Mouse (Mus musculus): Measurements from ENCODE around the gene Hsd17b2. TPM values are rescaled to one million over a fixed set of nuclear protein-coding genes. Genes with fewer than 3 reads are reported as not detected.
"Not testable (repeated sequence)": the region's sequence is repeated elsewhere in the genome, so short reads cannot be mapped to it uniquely, and the experiment has no call there.

Gene Hsd17b2
- total RNA-seq, 2 experiments from 2014 or later: not detected

DNA sequence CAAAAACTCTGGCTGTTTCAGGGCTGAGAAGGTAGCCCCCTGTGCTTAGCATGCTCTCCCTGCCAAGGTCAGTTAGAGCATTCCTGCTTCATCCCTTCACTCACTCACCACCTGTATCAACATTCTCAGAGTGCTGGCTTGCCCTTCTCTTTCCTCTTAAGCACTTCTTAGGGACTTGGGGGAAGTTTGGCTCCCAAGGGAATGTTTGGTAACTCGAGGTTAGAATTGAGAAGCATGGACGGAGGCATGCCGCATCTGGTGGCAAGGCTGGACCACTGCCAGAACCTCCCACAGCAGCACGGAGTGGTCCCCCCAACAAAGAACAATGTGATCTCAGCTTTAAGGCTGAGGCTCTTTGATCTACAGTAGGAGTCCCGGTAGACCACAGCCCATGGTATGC, 10.5 kb downstream of the Hsd17b2 start:
- no peak for DNase-seq
- intact Hi-C loops (cut with DNase I): no loop called here

DNA sequence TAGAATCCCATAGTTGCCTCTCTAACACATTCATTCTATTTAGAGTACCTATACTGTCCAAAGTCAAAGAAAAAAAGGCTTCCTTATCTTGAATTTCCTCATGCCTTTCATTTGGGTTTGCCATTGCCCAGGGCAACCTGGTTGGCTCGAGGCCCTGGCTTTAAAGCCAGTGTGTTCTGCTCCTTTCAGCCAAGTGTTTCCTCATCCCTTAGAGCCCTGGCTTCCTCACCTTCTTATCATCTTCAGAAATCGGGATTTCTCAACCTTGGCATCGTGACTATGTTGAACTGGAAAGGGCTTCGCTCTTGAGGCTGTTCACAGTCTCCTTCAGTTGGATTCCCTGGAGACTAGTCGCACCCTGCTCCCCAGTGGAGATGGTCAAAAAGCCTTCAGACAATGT, 12.9 kb downstream of the Hsd17b2 start:
- no peak for DNase-seq
- intact Hi-C loops (cut with DNase I): no loop called here

DNA sequence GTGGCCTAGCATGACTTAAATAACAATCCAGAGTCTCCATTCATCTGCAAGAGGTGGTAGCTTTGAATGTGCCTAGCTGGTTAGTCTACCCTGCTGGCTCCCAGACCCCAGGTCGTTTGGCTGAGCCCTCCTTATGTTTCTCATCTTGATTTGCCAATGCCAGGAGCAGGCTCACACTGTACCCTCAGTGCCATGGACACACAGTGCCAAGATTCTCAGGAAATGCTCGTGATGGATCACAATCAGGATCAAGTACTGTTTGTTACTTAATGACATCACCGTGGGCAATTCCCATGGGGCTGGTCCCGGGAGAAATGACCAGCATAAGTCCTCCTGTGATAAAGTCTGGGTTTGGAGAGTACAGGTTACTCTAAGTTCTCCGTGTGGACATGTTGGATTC, 14.2 kb downstream of the Hsd17b2 start:
- DNase-seq: no peak
- intact Hi-C loops (cut with DNase I): no loop called here

DNA sequence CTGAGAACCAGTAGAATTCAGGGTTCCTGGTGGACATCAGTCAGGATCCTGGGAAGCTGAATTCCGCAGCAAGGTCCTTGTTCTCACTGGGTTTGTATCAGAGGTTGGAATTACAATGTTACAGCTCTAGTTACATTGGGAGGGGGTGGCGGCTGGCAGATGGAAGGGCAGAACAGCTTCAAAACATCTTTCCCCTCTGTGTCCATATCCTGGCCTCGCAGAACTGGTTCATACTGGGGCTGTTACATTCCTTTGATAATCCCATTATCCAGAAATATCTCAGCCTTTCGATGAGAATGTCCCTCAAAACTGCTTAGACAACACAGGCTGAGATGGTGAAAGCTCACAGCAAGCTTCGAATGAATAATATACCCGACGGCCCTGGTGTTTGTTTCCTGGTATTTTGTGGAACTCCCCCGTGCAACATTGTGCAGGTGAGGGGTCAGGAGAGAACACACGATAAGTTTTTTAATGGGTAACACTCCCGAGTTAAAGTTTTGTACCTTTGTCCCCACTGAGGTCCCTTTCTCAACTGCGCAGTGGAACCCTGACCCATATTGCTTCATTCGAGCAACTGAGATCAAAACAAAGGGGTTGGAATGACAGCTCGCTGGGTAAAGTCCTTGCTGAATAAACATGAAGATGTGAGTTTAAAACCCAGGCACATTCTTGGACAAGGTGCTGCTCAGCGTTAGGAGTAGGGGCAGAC, 16.6 kb downstream of the Hsd17b2 start:
- DNase-seq: no peak

DNA sequence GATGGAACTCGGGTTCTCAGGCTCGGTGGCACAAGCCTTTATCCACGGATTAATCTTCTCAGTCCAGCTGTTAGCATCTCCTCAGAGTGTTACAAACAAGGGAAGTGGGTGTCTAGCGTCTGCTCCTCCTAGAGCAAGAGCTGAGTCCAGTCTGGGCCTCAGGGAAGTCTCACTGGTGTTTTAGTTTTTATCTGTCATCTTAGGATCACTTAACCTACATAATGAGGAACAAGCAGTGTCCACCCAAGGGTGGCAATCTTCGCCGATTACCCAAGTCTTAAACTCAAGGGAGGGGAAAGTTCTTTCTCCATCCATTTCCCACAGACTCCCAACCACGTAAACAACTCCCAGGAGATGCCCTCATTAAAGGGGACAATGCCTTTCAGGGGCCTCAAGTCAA, 24.8 kb downstream of the Hsd17b2 start:
- intact Hi-C loops (cut with DNase I): no loop called here
- DNase-seq: no peak

More for the DNA sequence above, 16.6 kb downstream of the Hsd17b2 start:
- intact Hi-C loops (cut with DNase I): no loop called here

DNA sequence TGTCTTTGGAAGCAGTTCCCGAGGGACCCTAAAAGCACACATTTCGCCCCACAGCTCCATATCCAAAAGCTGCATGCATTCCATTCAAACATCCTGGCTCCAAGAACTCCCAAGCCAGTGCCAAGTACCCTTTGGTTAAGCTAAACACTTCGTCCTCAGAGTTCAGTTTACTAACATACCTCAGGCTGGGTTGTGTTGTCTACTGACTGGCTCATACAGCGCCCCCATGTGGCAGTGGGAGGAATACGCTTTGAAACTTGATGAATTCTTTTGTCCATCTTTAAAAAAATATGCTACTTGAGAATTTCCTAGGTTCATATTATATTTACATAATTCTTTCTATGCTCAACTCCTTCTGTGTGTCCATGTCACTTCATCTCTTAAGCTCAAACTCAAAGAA, 25.9 kb downstream of the Hsd17b2 start:
- intact Hi-C loops (cut with DNase I): no loop called here
- no peak for DNase-seq

DNA sequence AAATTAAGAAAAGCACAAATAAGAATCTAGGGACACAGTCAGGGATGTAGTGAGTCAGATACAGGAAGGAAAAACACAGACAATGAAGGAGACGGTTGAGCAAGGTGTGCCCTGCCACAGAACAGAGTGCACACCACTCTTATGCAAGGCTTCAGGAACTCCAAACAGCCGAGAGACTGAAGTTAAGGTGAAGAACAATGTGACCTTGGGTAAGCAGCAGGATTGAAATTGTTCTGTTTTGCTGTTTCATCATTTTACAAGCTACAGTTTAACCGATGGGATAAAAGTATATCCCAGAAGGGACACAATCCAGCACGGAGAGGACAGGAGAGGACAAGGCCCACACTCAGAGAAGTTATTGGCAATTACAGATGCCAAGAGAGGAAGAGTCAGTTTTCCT, 26.5 kb downstream of the Hsd17b2 start:
- intact Hi-C loops (cut with DNase I): no loop called here
- no peak for DNase-seq

DNA sequence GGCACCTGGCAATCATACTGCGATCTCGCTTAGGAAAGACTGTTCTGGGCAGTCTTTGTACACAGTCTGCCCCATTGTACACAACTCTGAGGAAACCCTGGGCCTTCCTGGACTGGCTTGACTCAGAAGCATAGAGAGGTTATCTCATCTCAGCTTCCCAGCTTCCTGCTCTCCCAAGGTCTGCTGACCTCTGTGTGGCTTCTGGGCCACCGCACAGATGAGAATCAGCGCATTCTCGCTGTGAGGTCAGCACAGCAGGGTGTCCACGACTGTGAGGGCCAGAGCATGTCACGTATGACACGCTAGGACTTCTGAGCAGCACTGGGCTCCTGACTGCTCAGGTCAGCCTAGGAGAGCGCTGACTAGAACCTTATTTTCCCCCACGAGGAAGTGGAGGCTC, 29.3 kb downstream of the Hsd17b2 start:
- no peak for DNase-seq
- intact Hi-C loops (cut with DNase I): no loop called here

DNA sequence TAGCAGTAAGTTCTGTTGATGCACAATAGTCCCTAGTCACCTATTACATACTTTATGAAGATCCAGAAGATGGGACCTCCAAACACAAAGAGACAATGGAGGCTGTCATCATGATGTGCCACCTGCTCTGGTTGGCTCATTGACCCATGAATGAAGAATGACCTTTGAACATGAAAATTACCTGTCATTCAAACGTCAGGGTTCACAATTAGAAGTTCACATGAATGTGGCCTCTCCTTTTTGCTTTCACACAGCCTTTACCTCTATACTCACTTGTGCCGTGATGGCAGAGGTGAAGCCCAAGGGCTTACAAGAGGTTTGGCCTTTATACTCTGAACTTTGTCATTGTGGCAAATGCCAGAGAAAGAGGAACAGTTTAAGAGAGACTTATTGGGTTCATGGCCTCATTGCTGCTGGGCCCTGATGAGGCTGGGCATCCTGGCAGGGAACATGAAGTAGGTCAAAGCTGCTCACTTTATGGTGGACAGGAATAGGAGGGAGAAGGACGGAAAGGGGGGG, 35.0 kb downstream of the Hsd17b2 start:
- DNase-seq: no peak
- intact Hi-C loops (cut with DNase I): no loop called here

DNA sequence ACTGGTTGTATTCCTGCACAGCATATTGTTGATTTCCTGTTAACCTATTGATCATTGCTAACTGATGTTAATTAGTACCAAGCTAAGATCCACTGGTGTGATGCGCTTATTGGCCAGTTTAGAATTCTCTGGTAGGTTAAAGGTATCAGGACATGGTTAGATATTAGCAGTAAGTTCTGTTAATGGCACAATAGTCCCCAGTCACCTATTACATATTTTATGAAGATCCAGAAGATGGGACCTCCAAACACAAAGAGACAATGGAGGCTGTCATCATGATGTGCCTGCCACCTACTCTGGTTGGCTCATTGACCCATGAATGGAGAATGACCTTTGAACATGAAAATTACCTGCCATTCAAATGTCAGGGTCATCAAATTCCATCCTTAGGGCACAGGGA, 36.5 kb downstream of the Hsd17b2 start:
- intact Hi-C loops (cut with DNase I); DNase-seq: not testable (repeated sequence)

DNA sequence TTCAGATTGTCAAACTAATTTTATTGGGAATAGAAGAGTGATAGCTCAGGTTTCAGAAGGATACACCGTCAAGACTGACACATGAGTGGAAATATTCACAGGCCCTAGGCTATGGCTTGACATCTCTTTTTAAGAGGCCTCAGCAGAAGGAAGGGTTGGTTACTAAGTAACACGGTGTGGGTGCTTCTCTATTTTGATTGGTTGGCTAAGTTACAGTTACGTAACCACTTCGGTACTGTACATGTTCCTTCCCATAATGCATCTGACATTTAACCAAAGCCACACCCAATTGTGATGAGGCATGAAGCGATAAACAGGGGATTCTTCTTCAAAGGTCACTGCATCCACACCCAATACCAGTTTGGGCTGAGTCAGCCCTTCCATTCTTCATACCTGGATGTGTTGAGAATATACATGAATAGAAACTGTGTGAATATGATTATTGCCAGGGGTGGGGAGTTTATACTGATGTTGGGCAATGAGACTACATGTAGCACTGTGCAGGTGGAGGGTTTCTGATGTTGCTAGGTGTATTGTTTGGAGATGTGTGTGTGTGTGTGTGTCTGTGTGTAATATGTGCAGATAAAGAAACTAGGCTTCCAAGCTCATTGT, 38.8 kb downstream of the Hsd17b2 start:
- intact Hi-C loops (cut with DNase I): no loop called here
- no peak for DNase-seq

DNA sequence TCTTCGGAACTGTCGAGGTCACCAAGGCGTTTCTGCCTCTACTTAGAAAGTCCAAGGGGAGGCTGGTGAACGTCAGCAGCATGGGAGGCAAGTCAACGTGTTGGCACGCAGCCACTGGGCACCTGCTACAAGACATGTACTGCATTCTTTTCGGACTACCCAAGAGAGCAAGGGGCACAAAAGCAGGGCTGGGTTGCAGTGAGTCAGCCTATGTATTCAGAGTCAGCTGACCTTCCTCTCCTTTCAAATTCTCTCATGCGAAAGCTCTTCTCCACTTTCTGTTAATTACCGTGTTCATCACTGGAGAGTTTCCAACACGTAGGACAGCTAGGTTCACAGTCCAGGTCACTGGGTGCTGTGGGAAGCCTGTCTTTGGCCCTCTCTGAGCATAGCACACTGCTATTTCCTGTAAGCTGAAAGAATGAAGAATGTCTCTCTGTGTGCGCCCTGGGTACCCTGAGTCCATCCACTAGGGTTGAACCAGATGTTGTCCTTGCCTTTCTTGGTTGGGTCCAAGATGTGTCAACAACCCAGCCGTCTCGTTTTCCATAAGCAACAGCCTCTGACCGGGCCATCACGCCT, 40.8 kb downstream of the Hsd17b2 start:
- peak; percentile 18 for DNase-seq

DNA sequence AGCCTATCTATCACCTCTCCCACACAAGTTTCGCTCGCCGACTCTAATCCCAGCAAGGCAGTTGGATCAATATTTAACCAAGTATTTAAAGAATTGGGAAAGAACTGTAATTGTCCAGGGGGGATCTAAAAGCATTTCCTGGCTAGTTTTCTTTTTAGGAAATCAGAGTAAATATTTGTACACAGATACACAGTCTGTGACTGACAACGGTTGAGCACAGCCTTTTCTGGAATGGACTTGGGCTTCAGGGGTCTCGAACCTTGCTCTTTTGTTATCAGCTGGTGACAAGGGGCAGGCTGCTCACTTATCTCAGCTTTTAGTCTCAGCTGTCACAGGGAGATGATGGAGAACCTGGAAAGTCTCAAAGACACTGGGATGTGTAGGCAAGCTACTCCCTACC, 44.9 kb downstream of the Hsd17b2 start:
- no peak for DNase-seq
- intact Hi-C loops (cut with DNase I): no loop called here

More for the DNA sequence above, 40.8 kb downstream of the Hsd17b2 start:
- intact Hi-C loops (cut with DNase I): no loop called here

DNA sequence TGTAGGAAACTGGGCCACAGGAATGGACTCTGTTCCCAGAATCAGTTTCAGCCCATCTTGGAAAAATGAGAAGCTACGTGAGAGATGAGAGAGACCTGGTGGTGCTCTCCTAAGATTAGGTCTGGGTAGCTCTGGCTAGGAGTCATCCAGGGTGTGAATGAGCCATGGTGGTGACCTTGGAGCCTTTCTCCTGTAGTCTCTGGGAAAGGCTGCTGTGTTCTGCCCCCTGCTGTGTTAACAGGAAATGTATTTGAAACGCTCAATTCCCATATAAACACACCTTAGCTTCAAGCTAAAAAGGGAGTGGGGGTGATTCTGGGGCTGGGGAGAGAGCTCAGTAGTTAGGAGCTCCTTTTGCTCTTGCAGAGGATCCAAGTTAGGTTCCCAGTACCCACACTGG, 45.7 kb downstream of the Hsd17b2 start:
- DNase-seq: no peak
- intact Hi-C loops (cut with DNase I): no loop called here

DNA sequence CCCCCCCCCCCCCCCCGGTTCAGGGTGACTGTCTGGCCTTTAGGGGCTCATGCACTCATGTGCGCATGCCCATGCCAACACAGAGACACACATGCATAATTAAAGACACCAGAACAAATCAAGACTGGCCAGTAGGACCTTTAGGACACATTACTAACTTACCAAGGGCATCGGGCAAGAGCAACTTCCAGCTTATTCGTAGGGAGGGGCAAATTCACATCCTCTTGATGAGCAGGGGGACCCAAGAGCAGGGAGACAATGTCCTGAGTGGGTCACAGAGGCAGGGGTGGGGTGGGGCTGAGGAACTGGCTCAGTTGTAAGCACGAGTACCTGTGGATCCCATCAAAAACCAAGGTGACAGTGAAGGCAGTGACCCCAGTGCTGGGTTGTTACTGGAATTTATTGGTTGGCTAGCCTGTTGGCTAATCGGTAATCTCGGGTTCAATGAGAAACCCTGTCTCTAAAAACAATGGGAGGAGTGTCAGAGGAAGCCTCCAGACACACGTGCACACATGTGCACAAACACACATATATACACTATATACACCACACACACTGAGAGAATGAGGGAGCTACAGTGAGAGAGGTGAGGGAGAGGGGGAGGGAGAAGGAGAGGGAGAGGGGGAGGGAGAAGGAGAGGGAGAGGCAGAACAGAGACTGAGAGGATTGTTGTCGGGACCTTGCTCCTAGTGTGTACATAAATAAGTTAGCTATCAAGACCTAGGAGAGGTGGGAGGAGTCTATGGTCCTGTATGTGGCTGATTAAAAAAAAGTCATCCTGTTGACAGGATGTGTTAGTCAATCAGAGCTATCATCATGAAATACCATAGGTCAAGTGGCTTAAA, 46.4 kb downstream of the Hsd17b2 start:
- no peak for DNase-seq
- intact Hi-C loops (cut with DNase I): no loop called here

DNA sequence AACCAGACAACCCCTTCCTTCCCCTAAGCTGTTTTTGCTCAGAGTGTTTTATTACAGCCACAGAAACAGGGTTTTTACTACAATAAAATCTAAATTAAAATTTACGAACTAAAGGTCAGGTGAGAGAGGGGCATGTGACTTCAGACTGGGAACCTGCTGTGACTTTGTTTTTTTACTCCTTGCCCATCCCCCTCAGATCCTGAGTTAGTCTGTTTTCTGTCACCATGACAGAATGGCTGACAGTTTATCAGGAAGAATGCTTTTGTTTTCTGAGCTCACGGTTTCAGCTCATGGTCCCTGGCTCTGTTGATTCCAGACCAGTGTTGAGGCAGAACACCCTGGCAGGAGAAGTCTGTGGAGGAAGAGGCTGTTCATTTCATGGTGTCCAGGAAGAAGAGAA, 47.7 kb downstream of the Hsd17b2 start:
- no peak for DNase-seq
- intact Hi-C loops (cut with DNase I): no loop called here

DNA sequence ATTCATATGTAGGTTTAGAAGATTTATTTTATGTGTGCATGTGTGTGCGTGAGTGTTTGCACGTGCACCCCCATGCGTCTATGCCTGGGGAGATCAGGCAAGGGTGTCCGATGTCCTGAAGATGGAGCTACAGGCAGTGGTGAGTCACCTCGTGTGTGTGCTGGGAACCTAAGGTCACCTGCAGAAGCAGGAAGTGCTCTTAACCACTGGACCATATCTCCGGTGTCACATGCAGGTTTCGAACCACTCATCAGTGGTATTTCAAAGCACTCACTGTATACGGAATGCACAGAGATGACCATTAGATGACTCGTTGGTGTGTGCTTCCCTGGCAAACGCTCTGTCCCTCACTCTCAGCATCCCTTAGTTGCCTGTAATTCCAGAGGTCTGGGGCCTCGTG, 56.2 kb downstream of the Hsd17b2 start:
- intact Hi-C loops (cut with DNase I): no loop called here
- no peak for DNase-seq

DNA sequence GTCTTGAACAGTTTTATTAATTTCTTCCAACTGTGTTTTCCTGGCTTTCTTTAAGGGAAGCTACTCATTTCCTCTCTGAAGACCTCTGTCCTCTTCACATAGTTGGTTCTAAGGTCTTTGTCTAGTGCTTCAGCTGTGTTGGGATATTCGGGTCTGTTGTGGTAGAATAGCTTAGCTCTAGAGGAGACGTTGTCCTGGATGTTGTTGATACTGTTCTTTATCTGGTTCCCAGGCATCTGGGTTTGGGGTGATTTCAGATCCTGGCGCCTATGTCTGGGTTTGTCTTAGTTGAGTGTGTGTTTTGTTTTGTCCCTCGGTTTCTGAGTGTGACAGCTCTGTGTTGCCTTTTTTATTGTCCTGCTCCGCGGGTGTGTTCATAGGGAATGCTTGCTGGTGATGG, 61.1 kb downstream of the Hsd17b2 start:
- intact Hi-C loops (cut with DNase I): no loop called here
- no peak for DNase-seq

DNA sequence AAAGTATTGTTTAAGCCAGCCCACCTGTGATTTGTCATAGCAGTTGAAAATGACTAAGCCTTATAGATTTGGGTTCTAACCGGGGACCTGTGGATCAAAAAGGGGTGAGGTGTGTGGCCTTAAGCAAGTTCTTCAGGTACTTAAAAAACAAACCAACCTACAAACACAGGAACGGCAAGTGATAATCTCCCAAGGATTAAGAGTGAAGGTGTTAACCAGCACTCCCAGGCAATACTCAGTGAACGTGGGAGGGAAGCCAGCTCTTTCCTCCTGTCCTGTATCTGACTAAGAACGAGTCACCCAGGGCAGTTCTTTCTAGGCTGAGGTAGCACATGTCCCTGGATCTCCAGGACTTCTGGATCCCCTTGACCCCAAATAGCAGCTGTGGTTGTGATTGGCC, 62.9 kb downstream of the Hsd17b2 start:
- intact Hi-C loops (cut with DNase I): no loop called here

DNA sequence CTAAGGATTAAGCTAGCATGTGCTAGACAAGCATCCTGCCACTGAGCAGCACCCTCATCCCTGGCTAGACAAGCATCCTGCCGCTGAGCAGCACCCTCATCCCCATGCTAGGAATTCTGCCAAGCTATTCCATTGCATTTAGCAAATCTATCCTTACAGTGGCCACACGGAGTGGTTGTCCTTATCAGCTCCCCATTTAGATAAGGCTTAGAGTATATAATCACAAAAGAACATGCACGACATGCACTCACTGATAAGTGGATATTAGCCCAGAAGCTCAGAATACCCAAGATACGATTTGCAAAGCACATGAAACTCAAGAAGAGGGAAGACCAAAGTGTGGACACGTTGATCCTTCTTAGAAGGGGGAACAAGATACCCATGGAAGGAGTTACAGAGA, 64.2 kb downstream of the Hsd17b2 start:
- no peak for DNase-seq
- intact Hi-C loops (cut with DNase I): no loop called here

More for the DNA sequence above, 62.9 kb downstream of the Hsd17b2 start:
- DNase-seq: no peak

DNA sequence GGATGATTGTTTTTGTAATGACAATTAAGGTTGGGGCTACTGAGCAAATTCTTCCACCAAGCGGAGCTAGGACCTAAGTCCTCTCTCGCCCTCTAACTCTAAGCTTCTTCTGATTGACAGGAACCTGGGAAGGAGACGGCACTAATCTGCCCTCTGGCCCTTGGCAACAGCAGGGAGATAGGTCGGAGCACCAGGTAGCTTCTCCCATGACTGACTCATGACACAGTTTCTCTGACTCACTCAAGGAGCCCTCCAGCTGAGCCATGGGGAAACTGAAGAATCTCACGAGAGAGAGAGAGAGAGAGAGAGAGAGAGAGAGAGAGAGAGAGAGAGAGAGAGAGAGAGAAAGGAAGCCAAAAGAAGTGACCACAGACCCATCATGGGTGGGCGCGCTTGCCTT, 67.3 kb downstream of the Hsd17b2 start:
- intact Hi-C loops (cut with DNase I): no loop called here
- no peak for DNase-seq
